Comparison of ENCODE assay signal across 8 mouse cellular contexts in the genomic region with DNA sequence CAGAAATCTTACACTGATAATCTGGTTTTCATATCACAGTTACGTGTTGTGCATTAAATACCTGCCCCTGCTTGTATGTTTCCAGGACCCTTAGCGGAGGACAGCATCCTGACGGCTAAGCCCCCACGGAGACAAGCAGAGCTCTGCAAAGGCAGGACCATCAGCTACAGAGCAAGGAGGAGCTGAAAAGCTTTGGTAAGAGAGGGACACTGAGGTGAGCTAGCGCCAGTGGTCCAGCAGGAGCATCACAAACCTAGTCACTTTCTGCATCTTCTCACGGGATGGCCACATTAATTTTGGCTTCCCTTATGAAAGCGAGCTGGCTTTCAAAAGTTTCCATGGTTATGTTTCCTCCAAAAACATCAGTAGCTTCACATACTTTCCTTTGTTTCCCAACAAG. TPM values are rescaled to one million over a fixed set of nuclear protein-coding genes. Genes with fewer than 3 reads are reported as not detected.
DNase-seq lines count a peak whose midpoint lies in the region; ATAC-seq and TF ChIP-seq lines count a peak whose summit lies in the region.
"Had no signal": no experiment of that assay in that cellular context is flagged by ENCODE, and none has a peak within 500 bp of the region (broad histone marks: within the 10 kb centered on the region; RNA-seq: fewer than 3 reads in every experiment).

No protein-coding gene starts in this region.

- TF ChIP-seq EP300 in CH12.LX (IDR thresholded peaks at IDR 0.05; ENCODE audit: low read length) (no peak), ES-Bruce4 (IDR thresholded peaks at IDR 0.05; ENCODE audit: insufficient read depth, low read depth, low read length) (no peak)
- no peak for TF ChIP-seq EP300 in heart, postnatal 0 days (IDR thresholded peaks at IDR 0.05; ENCODE audit: low read depth)

- peaks cover 9% of the 10 kb centered on the region for H3K9me3 ChIP-seq in CH12.LX (replicated peaks; ENCODE audit: low read length)
- H3K9me3 ChIP-seq in ES-Bruce4 (replicated peaks; ENCODE audit: control insufficient read depth, insufficient read depth, low read length, poor library complexity, severe bottlenecking) = peaks cover 8% of the 10 kb centered on the region
- H3K9me3 ChIP-seq in heart, postnatal 0 days (replicated peaks; ENCODE audit: control insufficient read depth, low read length) = no peaks in the 10 kb centered on the region
- peaks cover 4% of the 10 kb centered on the region for H3K9me3 ChIP-seq in megakaryocyte, embryonic 14.5 days

- H3K27me3 ChIP-seq in CH12.LX (replicated peaks) = peaks cover 52% of the 10 kb centered on the region
- no peaks in the 10 kb centered on the region for H3K27me3 ChIP-seq in ES-Bruce4 (ENCODE audit: control insufficient read depth, insufficient read depth, low read length, poor library complexity, severe bottlenecking)
- 0 out of 2 replicates have a peak, but pooled peaks cover 8% of the 10 kb centered on the region for H3K27me3 ChIP-seq in heart, postnatal 0 days (ENCODE audit: control insufficient read depth, insufficient read depth, low read length)
- H3K27me3 ChIP-seq in megakaryocyte, embryonic 14.5 days (replicated peaks) = peaks cover 6% of the 10 kb centered on the region

- TF ChIP-seq RAD21 in CH12.LX (IDR thresholded peaks at IDR 0.05; ENCODE audit: low read depth, low read length) = no peak

- H3K9ac ChIP-seq in CH12.LX (ENCODE audit: insufficient read depth, low read depth) = no peak overlapping the region
- 0 out of 2 replicates have a peak overlapping the region, but pooled peaks have one; percentile 1 for H3K9ac ChIP-seq in ES-Bruce4 (ENCODE audit: low read depth, poor library complexity, severe bottlenecking)
- H3K9ac ChIP-seq in heart, postnatal 0 days (replicated peaks; ENCODE audit: low read depth, low read length) = no peak overlapping the region

- in situ Hi-C loops in CH12.LX (cut with MboI; ENCODE audit: low pct_ligation_motif_present, low pct_unique_long_range_greater_than_20kb, low sequenced_read_pairs) = loop anchor here (10.0 kb wide), 1 partner anchor 128 kb away; no protein-coding TSS in a partner anchor

- H3K4me3 ChIP-seq in CH12.LX (replicated peaks in 1 of 3; ENCODE audit: low read depth in 2 of 3, low read length in 2 of 3, poor library complexity in 1 of 3) (peak overlapping the region in 2 of 3 experiments; percentile 17 to 32), ES-Bruce4 (ENCODE audit: low read depth, low read length) (peak overlapping the region; percentile 41)
- H3K4me3 ChIP-seq in heart, postnatal 0 days (ENCODE audit: low read depth, low read length) = peak overlapping the region; percentile 37
- H3K4me3 ChIP-seq in megakaryocyte, embryonic 14.5 days (replicated peaks) = peak overlapping the region; percentile 91

- H3K27ac ChIP-seq in CH12.LX (ENCODE audit: insufficient read depth, low read depth) (no peak overlapping the region), ES-Bruce4 (ENCODE audit: insufficient read depth, low read length) (no peak overlapping the region)
- no peak overlapping the region for H3K27ac ChIP-seq in heart, postnatal 0 days (ENCODE audit: low read depth)

- WGBS in heart, postnatal 0 days = 7% methylated on average over 7 of the region's 7 CpGs

- no peak for TF ChIP-seq POLR2A in CH12.LX (IDR thresholded peaks at IDR 0.05; ENCODE audit: low read depth, low read length)
- no peak for TF ChIP-seq POLR2A in ES-Bruce4 (IDR thresholded peaks at IDR 0.05; ENCODE audit: insufficient read depth, low read length)

- no peak for TF ChIP-seq CTCF in CH12.LX (conservative IDR thresholded peaks at IDR 0.05 in 1 of 2, IDR thresholded peaks at IDR 0.05 in 1 of 2; ENCODE audit: low read depth in 2 of 2, low read length in 2 of 2)
- TF ChIP-seq CTCF in ES-Bruce4 (IDR thresholded peaks at IDR 0.05; ENCODE audit: low read depth, low read length) = no peak
- TF ChIP-seq CTCF in heart, postnatal 0 days (IDR thresholded peaks at IDR 0.05; ENCODE audit: low read depth) = no peak

- no peaks in the 10 kb centered on the region for H3K36me3 ChIP-seq in CH12.LX (replicated peaks in 1 of 2; ENCODE audit: control insufficient read depth in 1 of 2, insufficient read depth in 1 of 2, low read length in 1 of 2)
- no peaks in the 10 kb centered on the region for H3K36me3 ChIP-seq in ES-Bruce4 (ENCODE audit: control insufficient read depth, insufficient read depth, low read length, poor library complexity, severe bottlenecking)
- H3K36me3 ChIP-seq in heart, postnatal 0 days (replicated peaks; ENCODE audit: control insufficient read depth, insufficient read depth, low read length) = no peaks in the 10 kb centered on the region
- peaks cover 3% of the 10 kb centered on the region for H3K36me3 ChIP-seq in megakaryocyte, embryonic 14.5 days (replicated peaks; ENCODE audit: low read length)

- H3K79me2 ChIP-seq in CH12.LX (replicated peaks; ENCODE audit: control insufficient read depth, extremely low read depth, insufficient read depth, poor library complexity, severe bottlenecking) = no peaks in the 10 kb centered on the region

- no peak; the same call in 1 of the 2 replicates for ATAC-seq in heart, postnatal 0 days (ENCODE audit: insufficient read depth, low read depth)
- ATAC-seq in megakaryocyte-erythroid progenitor cell, adult 5-6 weeks (replicated peaks; ENCODE audit: low FRiP score, low TSS enrichment, poor library complexity, severe bottlenecking) = no peak

- H3K4me2 ChIP-seq in CH12.LX (ENCODE audit: insufficient read depth, low read depth, poor library complexity, severe bottlenecking) = peak overlapping the region; percentile 67
- peak overlapping the region; percentile 62 for H3K4me2 ChIP-seq in heart, postnatal 0 days (ENCODE audit: low read depth, low read length)

- dilution Hi-C loops in CH12.LX (cut with MboI; ENCODE audit: extremely low pct_ligation_motif_present, extremely low pct_unique_long_range_greater_than_20kb, low sequenced_read_pairs) = no loop called here

- DNase-seq in CH12.LX (ENCODE audit: extremely low read depth) = no peak
- DNase-seq in heart, postnatal 0 days (ENCODE audit: low spot score) = no peak
- DNase-seq in adrenal gland, postnatal 36 days = no peak
- no peak for DNase-seq in layer of hippocampus, postnatal 14 days (ENCODE audit: low spot score in 2 of 2)
- DNase-seq: adrenal gland, adult 8-10 months had no signal

- H3K4me1 ChIP-seq in CH12.LX (ENCODE audit: control insufficient read depth in 1 of 2, insufficient read depth in 2 of 2) = peaks cover 0 to 6% of the 10 kb centered on the region in 2 experiments; a peak in 2 of 4 replicates
- no peaks in the 10 kb centered on the region for H3K4me1 ChIP-seq in ES-Bruce4 (ENCODE audit: control insufficient read depth, insufficient read depth, low read length)
- no peaks in the 10 kb centered on the region for H3K4me1 ChIP-seq in heart, postnatal 0 days (ENCODE audit: control insufficient read depth, insufficient read depth)
- H3K4me1 ChIP-seq in megakaryocyte, embryonic 14.5 days = peaks cover 18% of the 10 kb centered on the region

RNA-seq across cellular contexts. Expression of a gene that starts 1.7 kb away (rescaled TPM):
- total RNA-seq in CH12.LX (2012; rRNA removed) (0.25 and 0.51 TPM in 2 replicates), CH12.LX (2014; rRNA removed) (0.45 TPM in 1 of 2 replicates, not detected in the other)
- polyA plus RNA-seq in CH12.LX (2012; ENCODE audit: insufficient read length, low read depth) (3.8 and 4.7 TPM in 2 replicates), ES-Bruce4 (2011; ENCODE audit: insufficient read depth, insufficient read length, low read depth, missing spikeins) (1.8 and 3.1 TPM in 2 replicates)
- total RNA-seq in heart, postnatal 0 days (2014; rRNA removed; ENCODE audit: low replicate concordance) = 1.4 TPM in 1 of 2 replicates, not detected in the other
- 1.8 and 6.9 TPM in 2 replicates for polyA plus RNA-seq in heart, postnatal 0 days (2015; fragmentation: Nextera tagmentation; extraction: Ambion mirVana)
- polyA plus RNA-seq in megakaryocyte, embryonic 14.5 days (2012; ENCODE audit: insufficient read depth, low replicate concordance) = 14.1 TPM in 1 of 2 replicates, not detected in the other
- total RNA-seq in megakaryocyte-erythroid progenitor cell, adult 5-6 weeks (2014; fragmentation: Nextera tagmentation) = 1.9 and 43.9 TPM in 2 replicates
- total RNA-seq in megakaryocyte-erythroid progenitor cell, adult 5-6 weeks (2017) = 0.61 and 2.2 TPM in 2 replicates
- total RNA-seq in adrenal gland, postnatal 36 days (2021) = 1 to 10 TPM in 1 of 2 experiments, under 1 TPM in 1; 0.56 to 1.3 TPM
- total RNA-seq in layer of hippocampus, postnatal 14 days (2021) = 10 to 100 TPM; 28.4 to 35.0 TPM

RNA-seq across cellular contexts. Expression of a gene that starts 33.0 kb away (rescaled TPM):
- total RNA-seq in CH12.LX (2012; rRNA removed) = not detected in 2 replicates
- not detected in 2 replicates for total RNA-seq in CH12.LX (2014; rRNA removed)
- not detected in 2 replicates for polyA plus RNA-seq in CH12.LX (2012; ENCODE audit: insufficient read length, low read depth)
- polyA plus RNA-seq in ES-Bruce4 (2011; ENCODE audit: insufficient read depth, insufficient read length, low read depth, missing spikeins) = 0.35 and 1.1 TPM in 2 replicates
- 0.34 and 3.0 TPM in 2 replicates for total RNA-seq in heart, postnatal 0 days (2014; rRNA removed; ENCODE audit: low replicate concordance)
- polyA plus RNA-seq in heart, postnatal 0 days (2015; fragmentation: Nextera tagmentation; extraction: Ambion mirVana) = 0.86 and 1.2 TPM in 2 replicates
- 0.79 TPM in 1 of 2 replicates, not detected in the other for polyA plus RNA-seq in megakaryocyte, embryonic 14.5 days (2012; ENCODE audit: insufficient read depth, low replicate concordance)
- total RNA-seq in megakaryocyte-erythroid progenitor cell, adult 5-6 weeks (2014; fragmentation: Nextera tagmentation) = 1.4 TPM in 1 of 2 replicates, not detected in the other
- total RNA-seq in megakaryocyte-erythroid progenitor cell, adult 5-6 weeks (2017) = 2.0 TPM in 1 of 2 replicates, not detected in the other
- 1 to 10 TPM; 5.4 to 7.2 TPM for total RNA-seq in adrenal gland, postnatal 36 days (2021)
- 1 to 10 TPM; 1.7 to 2.0 TPM for total RNA-seq in layer of hippocampus, postnatal 14 days (2021)

RNA-seq across cellular contexts. Expression of a gene that starts 37.4 kb away (rescaled TPM):
- total RNA-seq in CH12.LX (2012; rRNA removed) = 16.3 and 17.4 TPM in 2 replicates
- total RNA-seq in CH12.LX (2014; rRNA removed) = 11.7 and 11.9 TPM in 2 replicates
- polyA plus RNA-seq in CH12.LX (2012; ENCODE audit: insufficient read length, low read depth) = 13.2 and 27.3 TPM in 2 replicates
- polyA plus RNA-seq in ES-Bruce4 (2011; ENCODE audit: insufficient read depth, insufficient read length, low read depth, missing spikeins) = 36.4 and 39.9 TPM in 2 replicates
- total RNA-seq in heart, postnatal 0 days (2014; rRNA removed; ENCODE audit: low replicate concordance) = 26.9 and 30.9 TPM in 2 replicates
- 12.7 and 15.5 TPM in 2 replicates for polyA plus RNA-seq in heart, postnatal 0 days (2015; fragmentation: Nextera tagmentation; extraction: Ambion mirVana)
- 55.0 and 80.2 TPM in 2 replicates for polyA plus RNA-seq in megakaryocyte, embryonic 14.5 days (2012; ENCODE audit: insufficient read depth, low replicate concordance)
- total RNA-seq in megakaryocyte-erythroid progenitor cell, adult 5-6 weeks (2014; fragmentation: Nextera tagmentation) = 23.6 and 42.3 TPM in 2 replicates
- total RNA-seq in megakaryocyte-erythroid progenitor cell, adult 5-6 weeks (2017) = 6.8 and 13.3 TPM in 2 replicates
- 10 to 100 TPM; 11.5 to 12.1 TPM for total RNA-seq in adrenal gland, postnatal 36 days (2021)
- total RNA-seq in layer of hippocampus, postnatal 14 days (2021) = 10 to 100 TPM; 11.0 to 12.8 TPM

RNA-seq across cellular contexts. Expression of a gene that starts 51.4 kb away (rescaled TPM):
- total RNA-seq in CH12.LX (2012; rRNA removed) = not detected in 2 replicates
- not detected in 2 replicates for total RNA-seq in CH12.LX (2014; rRNA removed)
- not detected in 2 replicates for polyA plus RNA-seq in CH12.LX (2012; ENCODE audit: insufficient read length, low read depth)
- 1.3 and 1.8 TPM in 2 replicates for polyA plus RNA-seq in ES-Bruce4 (2011; ENCODE audit: insufficient read depth, insufficient read length, low read depth, missing spikeins)
- total RNA-seq in heart, postnatal 0 days (2014; rRNA removed; ENCODE audit: low replicate concordance) = not detected in 2 replicates
- not detected in 2 replicates for polyA plus RNA-seq in heart, postnatal 0 days (2015; fragmentation: Nextera tagmentation; extraction: Ambion mirVana)
- polyA plus RNA-seq in megakaryocyte, embryonic 14.5 days (2012; ENCODE audit: insufficient read depth, low replicate concordance) = not detected in 2 replicates
- not detected in 2 replicates for total RNA-seq in megakaryocyte-erythroid progenitor cell, adult 5-6 weeks (2014; fragmentation: Nextera tagmentation)
- total RNA-seq in megakaryocyte-erythroid progenitor cell, adult 5-6 weeks (2017) = 0.70 and 0.95 TPM in 2 replicates
- not detected for total RNA-seq in adrenal gland, postnatal 36 days (2021)
- total RNA-seq in layer of hippocampus, postnatal 14 days (2021) = not detected
- total RNA-seq: adrenal gland, adult 8-10 months had no signal

RNA-seq across cellular contexts. Expression of a gene that starts 52.9 kb away (rescaled TPM):
- 0.04 TPM in 2 replicates for total RNA-seq in CH12.LX (2012; rRNA removed)
- total RNA-seq in CH12.LX (2014; rRNA removed) = not detected in 2 replicates
- polyA plus RNA-seq in CH12.LX (2012; ENCODE audit: insufficient read length, low read depth) = not detected in 2 replicates
- 7.5 TPM in 2 replicates for polyA plus RNA-seq in ES-Bruce4 (2011; ENCODE audit: insufficient read depth, insufficient read length, low read depth, missing spikeins)
- total RNA-seq in heart, postnatal 0 days (2014; rRNA removed; ENCODE audit: low replicate concordance) = 0.61 and 1.3 TPM in 2 replicates
- polyA plus RNA-seq in heart, postnatal 0 days (2015; fragmentation: Nextera tagmentation; extraction: Ambion mirVana) = 0.37 and 0.41 TPM in 2 replicates
- 0.02 and 0.64 TPM in 2 replicates for polyA plus RNA-seq in megakaryocyte, embryonic 14.5 days (2012; ENCODE audit: insufficient read depth, low replicate concordance)
- total RNA-seq in megakaryocyte-erythroid progenitor cell, adult 5-6 weeks (2014; fragmentation: Nextera tagmentation) = not detected in 2 replicates
- total RNA-seq in megakaryocyte-erythroid progenitor cell, adult 5-6 weeks (2017) = not detected in 2 replicates
- 1 to 10 TPM; 3.7 to 5.4 TPM for total RNA-seq in adrenal gland, postnatal 36 days (2021)
- total RNA-seq in layer of hippocampus, postnatal 14 days (2021) = 100 to 1,000 TPM in 1 of 2 experiments, 10 to 100 TPM in 1; 93.5 to 101 TPM

Comparison
In these comparisons a context has a peak if more than half of its experiments do, and no peak if none do; other contexts are left out.
1. H3K4me3 ChIP-seq: peak in every context shown above with its lines; median percentile 91 in megakaryocyte, embryonic 14.5 days; 41 in ES-Bruce4; 37 in heart, postnatal 0 days; 24 in CH12.LX.